Mouse (Mus musculus) lung, embryonic 14.5 days (tissue): Measurements from ENCODE around the gene Pde7b. TPM values are rescaled to one million over a fixed set of nuclear protein-coding genes. Genes with fewer than 3 reads are reported as not detected.

ENCODE experiments used
- ATAC-seq: fragments of 200-750 bp; cut with Nextera tagmentation; 2 replicates; pipeline ENCODE4 v1.8.0; 2017; ENCODE audit warnings: mild to moderate bottlenecking, moderate TSS enrichment, moderate library complexity; ENCODE audit not compliant: insufficient read depth
- DNase-seq: peaks from one replicate; pipeline ENCODE4 v3.0.0-alpha.2; 2015
- H3K27ac ChIP-seq: fragments of 300-500 bp; sonication (generic); 2 replicates; pipeline ENCODE4 v1.5.1; 2014; ENCODE audit warnings: low read depth, mild to moderate bottlenecking, moderate library complexity
- H3K27me3 ChIP-seq: fragments of 300-500 bp; sonication (generic); 2 replicates; pipeline ENCODE4 v1.6.1; 2014; ENCODE audit warnings: low read length, control low read depth; ENCODE audit not compliant: insufficient read depth
- H3K36me3 ChIP-seq: fragments of 300-500 bp; sonication (generic); 2 replicates; pipeline ENCODE4 v1.6.1; 2014; ENCODE audit warnings: control low read depth; ENCODE audit not compliant: insufficient read depth
- H3K4me1 ChIP-seq: fragments of 300-500 bp; sonication (generic); 2 replicates; pipeline ENCODE4 v1.6.1; 2014; ENCODE audit warnings: antibody characterized with exemption, control low read depth; ENCODE audit not compliant: insufficient read depth
- H3K4me2 ChIP-seq: fragments of 300-500 bp; sonication (generic); 2 replicates; pipeline ENCODE4 v1.6.1; 2014; ENCODE audit warnings: mild to moderate bottlenecking
- H3K4me3 ChIP-seq: fragments of 300-500 bp; sonication (generic); 2 replicates; pipeline ENCODE4 v1.5.1; 2014; ENCODE audit warnings: low read depth, low read length
- H3K9ac ChIP-seq: fragments of 300-500 bp; sonication (generic); 2 replicates; pipeline ENCODE4 v1.6.1; 2014
- H3K9me3 ChIP-seq: fragments of 300-500 bp; sonication (generic); 2 replicates; pipeline ENCODE4 v1.6.1; 2016; ENCODE audit warnings: low read depth, low read length, control low read depth
- CTCF ChIP-seq: IDR thresholded peaks from 2 replicates; pipeline ENCODE4 v1.5.1; 2016; ENCODE audit warnings: antibody characterized with exemption, low read depth
- WGBS: fragments of 180-500 bp; shearing (Covaris S2); extraction: QIAGEN DNeasy Blood & Tissue Kit; methylation state at CpG from one replicate; pipeline ENCODE4 v1.1.7; 2014; 5-methylcytosine and 5-hydroxymethylcytosine counted together
- polyA plus RNA-seq: library from polyadenylated mRNA; unstranded; fragments of >200 nt; fragmentation: Nextera tagmentation; extraction: Ambion mirVana; gene quantifications from 2 replicates; pipeline ENCODE4 v1.2.1, GENCODE M21; 2014

Pde7b gene
- polyA plus RNA-seq, 1 experiment from 2014 or later = 3.3 TPM

DNA sequence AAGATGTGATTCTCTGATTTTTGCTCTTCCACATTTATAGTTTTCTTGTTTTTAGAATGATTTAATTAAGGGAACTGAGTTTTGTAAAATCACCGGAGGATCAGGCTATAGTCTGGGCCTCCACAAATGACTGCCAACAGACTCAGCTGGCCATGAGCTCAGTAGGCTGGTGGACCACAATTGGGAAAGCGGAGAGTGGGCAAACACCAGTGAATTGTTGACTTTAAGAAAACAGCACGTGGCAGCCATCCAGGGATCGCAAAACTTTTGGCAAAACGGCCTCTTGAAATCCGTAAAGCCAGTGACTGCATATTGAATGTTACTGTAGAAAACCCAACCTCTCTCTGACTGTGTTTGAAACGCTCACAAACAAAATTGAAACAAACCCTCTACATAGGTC, 94.8 kb downstream of the Pde7b start:
- Histone ChIP-seq H3K4me1 (peaks cover 4% of the 10 kb centered on the region), H3K9me3 (no peaks in the 10 kb centered on the region), H3K9ac (no peak overlapping the region), H3K4me2 (peak overlapping the region; percentile 23; the same call in 1 of the 2 replicates), H3K36me3 (no peaks in the 10 kb centered on the region), H3K27ac (peak overlapping the region; percentile 60; the same call in 1 of the 2 replicates), H3K27me3 (no peaks in the 10 kb centered on the region), H3K4me3 (no peak overlapping the region)
- DNase-seq = peak; percentile 89
- TF ChIP-seq CTCF = no peak
- WGBS = 28% methylated on average over 7 of the region's 7 CpGs
- ATAC-seq = peak; percentile 83; the same call in 1 of the 2 replicates

DNA sequence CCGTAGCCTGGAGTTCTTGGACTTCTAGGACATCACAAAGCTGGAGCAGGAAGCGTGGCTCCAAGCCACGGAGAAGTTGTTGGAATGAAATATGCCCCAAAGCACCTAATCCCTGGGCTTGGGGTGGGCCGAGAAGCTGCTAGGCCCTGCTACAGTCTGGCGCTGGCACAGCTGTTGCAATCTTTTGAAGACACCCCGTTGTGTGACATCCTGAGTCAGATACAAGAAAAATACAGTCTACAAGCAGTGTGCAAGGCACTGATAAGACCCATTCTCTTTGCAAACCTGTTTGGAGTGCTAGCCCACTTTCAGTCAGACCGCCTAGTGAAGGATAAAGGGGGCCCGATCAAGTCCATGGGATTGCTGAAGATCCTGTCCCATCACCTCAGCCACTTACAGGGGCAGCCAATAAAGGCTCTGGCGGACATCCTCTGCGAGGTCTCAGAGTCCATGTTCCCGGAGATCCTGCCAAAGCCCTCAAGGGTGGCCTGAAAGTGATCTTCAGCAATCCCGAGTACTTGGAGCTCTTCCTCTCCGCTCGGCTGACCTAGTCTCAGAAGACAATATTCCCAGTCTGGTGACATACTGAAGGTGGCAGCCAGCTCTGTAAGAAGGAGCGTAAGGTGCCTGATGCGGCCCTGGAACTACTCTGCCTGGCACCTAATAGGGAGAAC, 99.0 kb downstream of the Pde7b start:
- H3K36me3 ChIP-seq = no peaks in the 10 kb centered on the region
- H3K9ac ChIP-seq = no peak overlapping the region
- TF ChIP-seq CTCF = no peak
- DNase-seq (no peak), ATAC-seq (no peak)
- H3K9me3 ChIP-seq = no peaks in the 10 kb centered on the region
- H3K4me1 ChIP-seq = peaks cover 4% of the 10 kb centered on the region
- no peak overlapping the region for H3K4me3 ChIP-seq
- no peak overlapping the region for H3K4me2 ChIP-seq
- no peaks in the 10 kb centered on the region for H3K27me3 ChIP-seq
- 85% methylated on average over 16 of the region's 16 CpGs for WGBS
- H3K27ac ChIP-seq = no peak overlapping the region

DNA sequence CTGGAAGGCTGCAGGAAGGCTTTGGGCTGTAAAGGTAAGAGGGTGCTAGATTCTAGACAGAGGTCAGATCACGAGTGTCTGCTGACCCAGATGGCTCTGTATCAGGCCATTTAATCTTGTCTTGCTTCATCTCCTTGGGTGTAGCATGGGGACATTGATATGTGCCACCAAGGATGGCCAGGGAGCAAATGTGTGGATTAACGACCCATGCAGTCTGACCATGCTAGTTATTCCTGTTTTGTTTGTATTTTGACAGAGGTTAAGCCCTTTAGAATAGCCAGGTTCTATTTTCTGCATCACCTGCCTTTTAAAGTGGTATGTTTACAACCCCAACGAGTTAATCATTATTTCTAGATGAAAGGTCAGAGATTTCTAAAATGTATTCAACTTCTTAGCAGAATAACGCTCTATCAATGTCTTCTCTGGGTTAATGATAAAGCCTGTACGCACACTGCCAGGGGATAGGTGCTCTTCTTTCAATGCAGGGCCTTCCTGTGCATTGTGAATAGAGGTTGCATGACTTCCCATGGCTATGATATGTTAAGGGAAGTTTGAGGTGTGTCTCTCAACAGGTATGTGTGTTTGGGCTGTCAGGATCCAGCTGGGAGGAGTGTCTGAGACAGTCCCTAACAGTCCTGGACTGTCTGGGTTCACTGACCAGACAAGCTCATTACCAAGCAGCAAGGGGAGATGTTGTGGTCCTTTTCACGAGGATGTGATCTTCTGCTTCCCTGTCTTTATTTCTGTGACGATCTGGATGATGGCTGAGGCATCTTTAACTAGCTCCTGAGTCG, 103.0 kb downstream of the Pde7b start:
- no peaks in the 10 kb centered on the region for H3K4me1 ChIP-seq
- H3K27ac ChIP-seq = no peak overlapping the region
- no peak for TF ChIP-seq CTCF
- 56% methylated on average over 8 of the region's 8 CpGs for WGBS
- DNase-seq = no peak
- no peaks in the 10 kb centered on the region for H3K27me3 ChIP-seq
- no peak for ATAC-seq
- H3K9me3 ChIP-seq = no peaks in the 10 kb centered on the region
- H3K4me2 ChIP-seq = no peak overlapping the region
- no peak overlapping the region for H3K4me3 ChIP-seq
- H3K9ac ChIP-seq = no peak overlapping the region
- H3K36me3 ChIP-seq = no peaks in the 10 kb centered on the region

DNA sequence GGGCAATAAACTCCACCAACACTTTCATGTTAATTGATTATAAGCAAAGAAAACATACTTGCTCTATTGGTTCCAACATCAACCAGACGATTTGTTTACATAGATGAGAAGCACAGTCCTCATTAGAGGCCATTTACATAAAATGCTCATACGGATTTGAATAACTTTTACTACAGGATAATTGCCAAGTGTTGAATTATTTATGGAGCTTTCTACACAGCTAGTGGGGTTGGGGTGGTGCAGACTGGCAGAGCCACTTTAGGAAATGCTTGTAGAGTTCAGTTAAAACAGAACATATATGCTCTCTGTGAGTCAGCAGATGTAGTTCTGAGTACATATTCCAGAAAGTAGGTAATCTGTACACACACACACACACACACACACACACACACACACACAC, 118.9 kb downstream of the Pde7b start:
- TF ChIP-seq CTCF = no peak
- Histone ChIP-seq H3K36me3 (no peaks in the 10 kb centered on the region), H3K9me3 (no peaks in the 10 kb centered on the region), H3K9ac (no peak overlapping the region), H3K27me3 (no peaks in the 10 kb centered on the region), H3K4me1 (no peaks in the 10 kb centered on the region), H3K4me2 (no peak overlapping the region), H3K27ac (no peak overlapping the region), H3K4me3 (no peak overlapping the region)
- no peak for ATAC-seq
- WGBS = 63% methylated on average over 2 of the region's 2 CpGs
- DNase-seq = no peak

DNA sequence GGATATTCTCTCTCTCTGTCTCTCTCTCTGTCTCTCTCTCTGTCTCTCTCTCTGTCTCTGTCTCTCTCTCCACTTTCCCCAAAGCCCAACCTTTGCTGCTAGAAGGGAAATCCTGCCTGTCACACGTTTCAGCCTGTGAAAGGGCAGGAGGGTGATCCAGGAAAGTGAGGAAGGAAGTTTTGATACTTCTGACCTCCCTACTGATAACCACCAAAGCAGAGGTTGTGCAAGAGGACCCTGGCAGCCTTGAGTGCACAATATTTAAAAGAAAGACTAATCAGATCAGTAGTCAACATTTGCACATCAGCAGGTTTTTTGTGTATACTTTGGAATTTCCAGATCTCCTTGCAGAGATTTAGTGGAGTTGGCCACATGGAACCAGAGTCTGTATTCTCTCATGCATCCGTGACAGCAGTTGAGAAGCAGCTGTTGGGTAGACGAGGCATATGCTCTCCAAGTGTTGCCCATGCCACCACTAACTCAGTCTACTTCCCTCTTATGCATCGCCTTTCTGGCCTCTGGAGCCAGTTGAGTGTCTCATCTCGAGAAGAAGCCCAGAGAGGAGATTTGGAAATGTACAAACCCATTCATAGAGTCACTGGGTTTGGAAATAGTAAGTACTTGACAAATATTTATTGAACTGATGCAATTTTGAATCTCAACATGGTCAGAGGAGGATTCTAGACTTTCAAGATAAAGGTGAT, 129.6 kb downstream of the Pde7b start:
- no peaks in the 10 kb centered on the region for H3K9me3 ChIP-seq
- TF ChIP-seq CTCF = no peak
- WGBS = 49% methylated on average over 5 of the region's 5 CpGs
- no peak overlapping the region for H3K4me2 ChIP-seq
- ATAC-seq (no peak), DNase-seq (no peak)
- no peak overlapping the region for H3K4me3 ChIP-seq
- H3K4me1 ChIP-seq = no peaks in the 10 kb centered on the region
- no peak overlapping the region for H3K9ac ChIP-seq
- no peak overlapping the region for H3K27ac ChIP-seq
- no peaks in the 10 kb centered on the region for H3K27me3 ChIP-seq
- H3K36me3 ChIP-seq = no peaks in the 10 kb centered on the region

DNA sequence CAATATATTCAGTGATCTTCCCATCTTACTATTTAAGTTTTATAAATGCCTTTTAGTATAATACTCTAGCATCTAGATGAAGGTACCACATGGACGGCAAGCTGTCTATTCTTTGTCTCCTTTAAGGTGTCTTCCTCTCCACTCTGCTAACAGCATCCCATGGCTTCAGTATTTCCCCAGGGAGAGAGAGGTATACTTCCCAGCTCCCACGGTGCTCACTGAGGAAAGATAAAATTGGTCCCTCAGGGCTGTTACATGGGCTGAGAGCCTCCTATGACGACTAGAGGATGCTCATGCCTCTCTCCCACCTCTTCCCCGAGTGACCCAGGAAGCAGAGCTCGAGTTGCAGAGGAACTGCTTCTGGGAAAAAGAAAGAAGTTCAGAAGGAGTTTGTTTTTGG, 130.9 kb downstream of the Pde7b start:
- no peak for TF ChIP-seq CTCF
- Histone ChIP-seq H3K4me3 (no peak overlapping the region), H3K27ac (no peak overlapping the region), H3K4me1 (no peaks in the 10 kb centered on the region), H3K4me2 (no peak overlapping the region), H3K36me3 (no peaks in the 10 kb centered on the region), H3K9ac (no peak overlapping the region), H3K27me3 (no peaks in the 10 kb centered on the region), H3K9me3 (no peaks in the 10 kb centered on the region)
- WGBS = 31% methylated on average over 5 of the region's 5 CpGs
- DNase-seq = no peak
- ATAC-seq = no peak

DNA sequence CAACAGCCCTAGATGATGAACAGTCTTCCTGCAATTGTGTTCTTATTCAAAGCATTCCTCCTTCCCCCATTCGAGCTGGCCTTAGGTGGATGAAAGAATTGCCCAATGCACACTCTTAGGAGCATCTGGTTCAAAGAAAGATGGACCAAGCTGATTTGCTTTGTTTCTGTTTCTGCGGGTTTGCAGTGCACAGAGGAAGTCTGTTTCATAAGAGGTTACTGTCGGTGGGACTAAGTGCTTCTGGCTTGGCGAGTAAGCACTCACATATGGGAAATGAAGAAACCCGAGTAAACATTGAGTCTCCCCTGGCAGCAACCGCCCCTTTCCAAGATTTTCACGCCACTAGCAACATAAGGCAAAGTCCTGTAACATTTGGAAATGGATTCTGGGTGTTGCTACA, 134.8 kb downstream of the Pde7b start:
- 28% methylated on average over 7 of the region's 7 CpGs for whole genome bisulfite sequencing
- DNase-seq = peak; percentile 43
- Histone ChIP-seq H3K9ac (no peak overlapping the region), H3K4me1 (no peaks in the 10 kb centered on the region), H3K4me3 (no peak overlapping the region), H3K9me3 (no peaks in the 10 kb centered on the region), H3K27me3 (no peaks in the 10 kb centered on the region), H3K36me3 (no peaks in the 10 kb centered on the region), H3K4me2 (no peak overlapping the region), H3K27ac (peak overlapping the region; percentile 54; the same call in 1 of the 2 replicates)
- peak; percentile 56 for ATAC-seq
- TF ChIP-seq CTCF = no peak
